Mouse (Mus musculus) limb, embryonic 11.5 days (tissue): ENCODE data around the gene Tmem251. TPM values are rescaled to one million over a fixed set of nuclear protein-coding genes. Genes with fewer than 3 reads are reported as not detected.

Source experiments
- ATAC-seq: fragments of 200-750 bp; cut with Nextera tagmentation; 2 replicates; pipeline ENCODE4 v1.8.0; 2017; ENCODE audit warnings: low read depth; ENCODE audit not compliant: insufficient number of reproducible peaks, low FRiP score, low TSS enrichment
- DNase-seq: peaks from one replicate; pipeline ENCODE4 v3.0.0-alpha.2; 2015; ENCODE audit warnings: low spot score
- H3K27ac ChIP-seq: fragments of 300-500 bp; sonication (generic); replicated peaks from 2 replicates; pipeline ENCODE4 v1.5.1; 2014; ENCODE audit warnings: low read depth, mild to moderate bottlenecking, low read length
- H3K27me3 ChIP-seq: fragments of 300-500 bp; sonication (generic); 2 replicates; pipeline ENCODE4 v1.6.1; 2014; ENCODE audit warnings: mild to moderate bottlenecking, low read length, mixed read lengths; ENCODE audit not compliant: control insufficient read depth, insufficient read depth
- H3K36me3 ChIP-seq: fragments of 300-500 bp; sonication (generic); 2 replicates; pipeline ENCODE4 v1.6.1; 2014; ENCODE audit warnings: mild to moderate bottlenecking, low read length, moderate library complexity, mixed read lengths; ENCODE audit not compliant: control insufficient read depth, insufficient read depth
- H3K4me1 ChIP-seq: fragments of 300-500 bp; sonication (generic); 2 replicates; pipeline ENCODE4 v1.6.1; 2014; ENCODE audit warnings: low read length, mixed read lengths; ENCODE audit not compliant: control insufficient read depth, insufficient read depth
- H3K4me2 ChIP-seq: fragments of 300-500 bp; sonication (generic); 2 replicates; pipeline ENCODE4 v1.6.1; 2014; ENCODE audit warnings: low read depth, mild to moderate bottlenecking, moderate library complexity; ENCODE audit not compliant: severe bottlenecking
- H3K4me3 ChIP-seq: fragments of 300-500 bp; sonication (generic); 2 replicates; pipeline ENCODE4 v1.5.1; 2014; ENCODE audit warnings: low read depth, low read length
- H3K9ac ChIP-seq: fragments of 300-500 bp; sonication (generic); 2 replicates; pipeline ENCODE4 v1.6.1; 2014; ENCODE audit warnings: mild to moderate bottlenecking, low read length
- H3K9me3 ChIP-seq: fragments of 300-500 bp; sonication (generic); 2 replicates; pipeline ENCODE4 v1.6.1; 2016; ENCODE audit warnings: low read length; ENCODE audit not compliant: control insufficient read depth
- WGBS: fragments of 180-500 bp; shearing (Covaris S2); extraction: QIAGEN DNeasy Blood & Tissue Kit; methylation state at CpG from one replicate; pipeline ENCODE4 v1.1.7; 2014; 5-methylcytosine and 5-hydroxymethylcytosine counted together
- polyA plus RNA-seq: library from polyadenylated mRNA; unstranded; fragments of >200 nt; fragmentation: Nextera tagmentation; extraction: Ambion mirVana; gene quantifications from 2 replicates; pipeline ENCODE4 v1.2.1, GENCODE M21; 2014

Gene Tmem251
- polyA plus RNA-seq, 1 experiment from 2014 or later: 9.7 TPM

GRCm38 (mm10) chr12:102705906-102706640 is 37.5 kb upstream of the Tmem251 start:
- no peak overlapping the region; the same call in 1 of the 2 replicates for H3K9ac ChIP-seq

GRCm38 (mm10) chr12:102706833-102707463 is 36.6 kb upstream of the Tmem251 start:
- WGBS: 81% methylated on average over 10 of the region's 10 CpGs
- DNase-seq: no peak

More at GRCm38 (mm10) chr12:102705906-102706640, 37.5 kb upstream of the Tmem251 start:
- Histone ChIP-seq H3K9me3 (no peaks in the 10 kb centered on the region), H3K4me1 (peaks cover 9% of the 10 kb centered on the region), H3K4me2 (peak overlapping the region; percentile 93; the same call in 1 of the 2 replicates), H3K27me3 (no peaks in the 10 kb centered on the region), H3K4me3 (no peak overlapping the region), H3K36me3 (no peaks in the 10 kb centered on the region), H3K27ac (no peak overlapping the region)
- WGBS: 78% methylated on average over 6 of the region's 6 CpGs
- ATAC-seq: no peak
- DNase-seq: no peak

GRCm38 (mm10) chr12:102708220-102708619 is 35.3 kb upstream of the Tmem251 start:
- DNase-seq (no peak), ATAC-seq (no peak)
- Histone ChIP-seq H3K36me3 (no peaks in the 10 kb centered on the region), H3K9me3 (no peaks in the 10 kb centered on the region), H3K27ac (no peak overlapping the region), H3K4me1 (peaks cover 7% of the 10 kb centered on the region), H3K4me2 (no peak overlapping the region), H3K9ac (no peak overlapping the region), H3K27me3 (no peaks in the 10 kb centered on the region), H3K4me3 (no peak overlapping the region)
- WGBS: 85% methylated on average over 11 of the region's 11 CpGs

More at GRCm38 (mm10) chr12:102706833-102707463, 36.6 kb upstream of the Tmem251 start:
- no peak overlapping the region for H3K27ac ChIP-seq
- no peak overlapping the region for H3K4me3 ChIP-seq
- peaks cover 9% of the 10 kb centered on the region for H3K4me1 ChIP-seq
- H3K9ac ChIP-seq: no peak overlapping the region
- no peaks in the 10 kb centered on the region for H3K9me3 ChIP-seq
- H3K27me3 ChIP-seq: no peaks in the 10 kb centered on the region
- ATAC-seq: no peak
- H3K36me3 ChIP-seq: no peaks in the 10 kb centered on the region
- H3K4me2 ChIP-seq: no peak overlapping the region

- no peak for ATAC-seq
- Histone ChIP-seq H3K4me3 (no peak overlapping the region), H3K27ac (no peak overlapping the region), H3K4me1 (peaks cover 3% of the 10 kb centered on the region; the same call in 1 of the 2 replicates), H3K36me3 (no peaks in the 10 kb centered on the region), H3K9me3 (no peaks in the 10 kb centered on the region), H3K9ac (no peak overlapping the region), H3K27me3 (no peaks in the 10 kb centered on the region), H3K4me2 (no peak overlapping the region)
- 90% methylated on average over 5 of the region's 5 CpGs for WGBS
- DNase-seq: no peak
Observed at GRCm38 (mm10) chr12:102709896-102710295, 33.7 kb upstream of the Tmem251 start.

GRCm38 (mm10) chr12:102710851-102711375 is 32.6 kb upstream of the Tmem251 start:
- H3K4me1 ChIP-seq: 0 out of 2 replicates have a peak, but pooled peaks cover 3% of the 10 kb centered on the region
- H3K27me3 ChIP-seq: no peaks in the 10 kb centered on the region
- H3K9me3 ChIP-seq: no peaks in the 10 kb centered on the region
- no peak overlapping the region for H3K4me3 ChIP-seq
- DNase-seq (no peak), ATAC-seq (no peak)
- WGBS: 57% methylated on average over 4 of the region's 4 CpGs
- no peak overlapping the region for H3K4me2 ChIP-seq
- H3K9ac ChIP-seq: no peak overlapping the region
- H3K27ac ChIP-seq: no peak overlapping the region
- H3K36me3 ChIP-seq: no peaks in the 10 kb centered on the region

- ATAC-seq (no peak), DNase-seq (no peak)
- no peak overlapping the region for H3K4me2 ChIP-seq
- H3K36me3 ChIP-seq: no peaks in the 10 kb centered on the region
- H3K9me3 ChIP-seq: no peaks in the 10 kb centered on the region
- 0 out of 2 replicates have a peak, but pooled peaks cover 3% of the 10 kb centered on the region for H3K4me1 ChIP-seq
- WGBS: 60% methylated on average over 20 of the region's 20 CpGs
- no peak overlapping the region for H3K4me3 ChIP-seq
- H3K9ac ChIP-seq: no peak overlapping the region; the same call in 1 of the 2 replicates
- no peaks in the 10 kb centered on the region for H3K27me3 ChIP-seq
- no peak overlapping the region for H3K27ac ChIP-seq
Observed at GRCm38 (mm10) chr12:102713153-102713865, 30.3 kb upstream of the Tmem251 start.

- 0 out of 2 replicates have a peak, but pooled peaks cover 3% of the 10 kb centered on the region for H3K4me1 ChIP-seq
- no peak overlapping the region for H3K27ac ChIP-seq
- no peak overlapping the region for H3K4me2 ChIP-seq
- H3K36me3 ChIP-seq: no peaks in the 10 kb centered on the region
- WGBS: 61% methylated on average over 2 of the region's 2 CpGs
- ATAC-seq (no peak), DNase-seq (no peak)
- H3K4me3 ChIP-seq: no peak overlapping the region
- H3K9me3 ChIP-seq: no peaks in the 10 kb centered on the region
- no peak overlapping the region for H3K9ac ChIP-seq
- H3K27me3 ChIP-seq: no peaks in the 10 kb centered on the region
Observed at GRCm38 (mm10) chr12:102714116-102714515, 29.4 kb upstream of the Tmem251 start.
